Mouse (Mus musculus) myocyte (in vitro differentiated cells): ENCODE measurements around the gene Traf3ip1.
A peak's percentile ranks its signal among the peaks of the same experiment; 100 is the strongest.

Source experiments
- E2F4 ChIP-seq: IDR thresholded peaks from one replicate; pipeline ENCODE4 v1.6.1; 2011; ENCODE audit warnings: mild to moderate bottlenecking, control low read depth, moderate library complexity; ENCODE audit not compliant: insufficient read depth
- MYOD1 ChIP-seq, 3 experiments: IDR thresholded peaks; one replicate each; pipeline ENCODE4 v1.6.1; 2011; ENCODE audit warnings: control low read depth in 2 of 3, low read depth in 2 of 3, mild to moderate bottlenecking in 2 of 3, moderate library complexity in 1 of 3; ENCODE audit not compliant: insufficient read length in 2 of 3, control insufficient read depth in 1 of 3
- POLR2A ChIP-seq: IDR thresholded peaks from one replicate; pipeline ENCODE4 v1.6.1; 2011; ENCODE audit warnings: low read depth, mild to moderate bottlenecking, control low read depth, moderate library complexity; ENCODE audit not compliant: insufficient read length
- SRF ChIP-seq: IDR thresholded peaks from one replicate; pipeline ENCODE4 v1.6.1; 2011; ENCODE audit warnings: low read depth; ENCODE audit not compliant: control insufficient read depth, insufficient read length
- USF1 ChIP-seq: IDR thresholded peaks from one replicate; pipeline ENCODE4 v1.6.1; 2011; ENCODE audit warnings: low read depth, mild to moderate bottlenecking, control low read depth, moderate library complexity

DNA sequence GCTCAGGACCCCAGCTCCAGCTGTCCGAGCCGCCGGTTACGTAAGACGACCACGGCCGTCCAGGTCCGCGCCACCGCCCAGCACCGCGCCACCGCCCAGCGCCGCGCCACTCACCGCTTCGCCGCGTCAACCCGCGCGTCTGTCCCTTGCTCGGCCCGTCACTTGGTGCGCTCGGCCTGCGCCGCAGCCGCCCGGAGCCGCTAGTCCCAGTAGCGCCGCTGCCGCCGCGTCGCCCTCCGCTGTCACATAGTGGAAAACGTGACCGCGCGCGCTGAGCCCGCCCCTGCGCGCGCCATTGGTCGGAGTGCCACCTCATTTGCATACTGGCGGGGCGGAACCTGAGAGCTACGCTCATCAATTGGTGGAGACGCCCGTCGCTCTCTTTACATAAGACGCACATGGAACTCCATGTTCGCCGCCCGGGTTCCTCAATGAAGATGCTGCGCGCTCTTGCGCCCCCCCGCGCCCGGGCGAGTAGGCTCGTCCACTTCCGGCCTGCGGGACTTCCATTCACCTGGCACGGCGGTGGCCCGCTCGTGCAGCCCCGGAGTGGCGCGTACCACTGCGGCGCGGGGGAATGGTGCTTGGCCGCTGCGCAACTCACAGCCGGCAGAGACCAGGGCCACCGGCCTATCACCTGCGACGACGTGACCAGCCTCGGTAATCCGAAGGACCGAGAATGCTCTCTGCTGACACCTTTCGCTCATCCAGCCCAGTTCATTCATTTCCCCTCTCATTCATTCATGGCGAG is 35.2 kb upstream of the Traf3ip1 start, which contains the start of gene Per2:
- TF ChIP-seq MYOD1 (IDR thresholded peaks at IDR 0.05; ENCODE audit: control insufficient read depth in 1 of 3, insufficient read length in 2 of 3, low read depth in 2 of 3) (peak in 2 of 3 experiments; percentile 30 to 70), USF1 (no peak), POLR2A (peak; percentile 58), E2F4 (no peak), SRF (no peak)
